10 mouse cellular contexts compared by ENCODE assay signal in genomic region chr13:97244712-97245105, GRCm38 (mm10). TPM values are rescaled to one million over a fixed set of nuclear protein-coding genes. Genes with fewer than 3 reads are reported as not detected.
DNase-seq lines count a peak whose midpoint lies in the region; ATAC-seq and TF ChIP-seq lines count a peak whose summit lies in the region.
"Had no signal": no experiment of that assay in that cellular context is flagged by ENCODE, and none has a peak within 500 bp of the region (broad histone marks: within the 10 kb centered on the region; RNA-seq: fewer than 3 reads in every experiment).

No protein-coding gene starts in this region.

- no peak overlapping the region for H3K4me3 ChIP-seq in limb, embryonic 11.5 days (ENCODE audit: low read depth, low read length)
- H3K4me3 ChIP-seq in limb, embryonic 10.5 days, result no peak overlapping the region
- peak overlapping the region; percentile 67 for H3K4me3 ChIP-seq in forebrain, embryonic 10.5 days
- H3K4me3 ChIP-seq in hindbrain, postnatal 0 days (ENCODE audit: low read length), result peak overlapping the region; percentile 97
- H3K4me3 ChIP-seq in stomach, embryonic 14.5 days (ENCODE audit: low read depth, low read length), result no peak overlapping the region
- H3K4me3 ChIP-seq: erythroblast, embryonic 14.5 days had no signal

- peaks cover 44% of the 10 kb centered on the region for H3K4me1 ChIP-seq in limb, embryonic 11.5 days (ENCODE audit: control insufficient read depth, insufficient read depth, low read length)
- H3K4me1 ChIP-seq in limb, embryonic 10.5 days, result peaks cover 76% of the 10 kb centered on the region
- H3K4me1 ChIP-seq in forebrain, embryonic 10.5 days, result peaks cover 92% of the 10 kb centered on the region
- peaks cover 28% of the 10 kb centered on the region for H3K4me1 ChIP-seq in hindbrain, postnatal 0 days (ENCODE audit: insufficient read depth, low read length)
- H3K4me1 ChIP-seq in stomach, embryonic 14.5 days (ENCODE audit: control insufficient read depth, insufficient read depth, low read length), result peaks cover 35% of the 10 kb centered on the region

- H3K36me3 ChIP-seq in limb, embryonic 11.5 days (ENCODE audit: control insufficient read depth, insufficient read depth, low read length), result peaks cover 22% of the 10 kb centered on the region
- peaks cover 52% of the 10 kb centered on the region for H3K36me3 ChIP-seq in limb, embryonic 10.5 days
- H3K36me3 ChIP-seq in forebrain, embryonic 10.5 days (replicated peaks), result peaks cover 52% of the 10 kb centered on the region
- H3K36me3 ChIP-seq in hindbrain, postnatal 0 days (ENCODE audit: insufficient read depth, low read length), result peaks cover 15% of the 10 kb centered on the region; the same call in 1 of the 2 replicates
- H3K36me3 ChIP-seq in stomach, embryonic 14.5 days (ENCODE audit: control insufficient read depth, insufficient read depth, low read length), result peaks cover 39% of the 10 kb centered on the region

- no peak for TF ChIP-seq CTCF in hindbrain, postnatal 0 days (IDR thresholded peaks at IDR 0.05; ENCODE audit: low read depth)

- H3K27ac ChIP-seq in limb, embryonic 11.5 days (replicated peaks; ENCODE audit: low read depth, low read length), result no peak overlapping the region
- no peak overlapping the region for H3K27ac ChIP-seq in limb, embryonic 10.5 days
- peak overlapping the region; percentile 99 for H3K27ac ChIP-seq in forebrain, embryonic 10.5 days
- H3K27ac ChIP-seq in hindbrain, postnatal 0 days, result peak overlapping the region; percentile 38; the same call in 1 of the 2 replicates
- no peak overlapping the region for H3K27ac ChIP-seq in stomach, embryonic 14.5 days (ENCODE audit: low read length)

- no peak for DNase-seq in limb, embryonic 11.5 days (ENCODE audit: low spot score)
- no peak for DNase-seq in limb, embryonic 10.5 days (ENCODE audit: low spot score)
- no peak for DNase-seq in forebrain, embryonic 10.5 days (ENCODE audit: extremely low spot score, low spot score)
- DNase-seq in hindbrain, postnatal 0 days (ENCODE audit: low spot score), result no peak
- no peak for DNase-seq in thymus, postnatal 10 days (ENCODE audit: low spot score in 2 of 2)
- DNase-seq: kidney, postnatal 14 days; lung, postnatal 10 days had no signal

- WGBS in limb, embryonic 11.5 days, result 86% methylated on average over 11 of the region's 11 CpGs
- WGBS in limb, embryonic 10.5 days, result 84% methylated on average over 11 of the region's 11 CpGs
- 62% methylated on average over 11 of the region's 11 CpGs for WGBS in forebrain, embryonic 10.5 days
- 37% methylated on average over 11 of the region's 11 CpGs for WGBS in hindbrain, postnatal 0 days
- 68% methylated on average over 11 of the region's 11 CpGs for WGBS in stomach, embryonic 14.5 days

- no peaks in the 10 kb centered on the region for H3K27me3 ChIP-seq in limb, embryonic 11.5 days (ENCODE audit: control insufficient read depth, insufficient read depth, low read length)
- H3K27me3 ChIP-seq in limb, embryonic 10.5 days (ENCODE audit: low read depth, poor library complexity, severe bottlenecking), result no peaks in the 10 kb centered on the region
- H3K27me3 ChIP-seq in forebrain, embryonic 10.5 days (ENCODE audit: poor library complexity, severe bottlenecking), result no peaks in the 10 kb centered on the region
- no peaks in the 10 kb centered on the region for H3K27me3 ChIP-seq in hindbrain, postnatal 0 days (ENCODE audit: insufficient read depth, low read length)
- no peaks in the 10 kb centered on the region for H3K27me3 ChIP-seq in stomach, embryonic 14.5 days (ENCODE audit: control insufficient read depth, insufficient read depth, low read length)

- no peak overlapping the region for H3K9ac ChIP-seq in limb, embryonic 11.5 days (ENCODE audit: low read length)
- H3K9ac ChIP-seq in hindbrain, postnatal 0 days (replicated peaks; ENCODE audit: low read length), result peak overlapping the region; percentile 77; the same call in 1 of the 2 replicates
- H3K9ac ChIP-seq in stomach, embryonic 14.5 days (replicated peaks; ENCODE audit: low read depth, low read length), result no peak overlapping the region

- H3K4me2 ChIP-seq in limb, embryonic 11.5 days (ENCODE audit: low read depth, severe bottlenecking), result 0 out of 2 replicates have a peak overlapping the region, but pooled peaks have one; percentile 93
- peak overlapping the region; percentile 97 for H3K4me2 ChIP-seq in hindbrain, postnatal 0 days (ENCODE audit: low read depth, low read length)
- peak overlapping the region; percentile 96; the same call in 1 of the 2 replicates for H3K4me2 ChIP-seq in stomach, embryonic 14.5 days (replicated peaks; ENCODE audit: low read depth, low read length)

- no peaks in the 10 kb centered on the region for H3K9me3 ChIP-seq in limb, embryonic 11.5 days (ENCODE audit: control insufficient read depth, low read length)
- H3K9me3 ChIP-seq in limb, embryonic 10.5 days (replicated peaks), result no peaks in the 10 kb centered on the region
- H3K9me3 ChIP-seq in forebrain, embryonic 10.5 days, result no peaks in the 10 kb centered on the region
- no peaks in the 10 kb centered on the region for H3K9me3 ChIP-seq in hindbrain, postnatal 0 days (ENCODE audit: low read length)
- no peaks in the 10 kb centered on the region for H3K9me3 ChIP-seq in stomach, embryonic 14.5 days (ENCODE audit: control insufficient read depth, low read depth, low read length)

- ATAC-seq in limb, embryonic 11.5 days (ENCODE audit: insufficient number of reproducible peaks, low FRiP score, low TSS enrichment, low read depth), result no peak
- ATAC-seq in hindbrain, postnatal 0 days, result no peak
- no peak for ATAC-seq in stomach, embryonic 14.5 days (ENCODE audit: insufficient number of reproducible peaks, insufficient read depth, low FRiP score, low read depth)
- ATAC-seq in frontal cortex, adult (ENCODE audit: low TSS enrichment), result no peak

RNA-seq across cellular contexts. Expression of gene Enc1, which starts 3.8 kb away (rescaled TPM):
- polyA plus RNA-seq in limb, embryonic 11.5 days (2014; fragmentation: Nextera tagmentation; extraction: Ambion mirVana), result 6.7 and 7.3 TPM in 2 replicates
- 2.5 and 4.3 TPM in 2 replicates for polyA plus RNA-seq in limb, embryonic 10.5 days (2016; fragmentation: Nextera tagmentation; extraction: Ambion mirVana)
- polyA plus RNA-seq in forebrain, embryonic 10.5 days (2016; fragmentation: Nextera tagmentation; extraction: Ambion mirVana), result 7.8 and 10.0 TPM in 2 replicates
- 179 and 206 TPM in 2 replicates for total RNA-seq in hindbrain, postnatal 0 days (2014; rRNA removed)
- polyA plus RNA-seq in hindbrain, postnatal 0 days (2015; fragmentation: Nextera tagmentation; extraction: Ambion mirVana), result 29.3 and 33.3 TPM in 2 replicates
- polyA plus RNA-seq in stomach, embryonic 14.5 days (2014; fragmentation: Nextera tagmentation; extraction: Ambion mirVana), result 7.9 and 9.2 TPM in 2 replicates

RNA-seq across cellular contexts. Expression of gene Hexb, which starts 46.6 kb away (rescaled TPM):
- 20.8 and 22.2 TPM in 2 replicates for polyA plus RNA-seq in limb, embryonic 11.5 days (2014; fragmentation: Nextera tagmentation; extraction: Ambion mirVana)
- polyA plus RNA-seq in limb, embryonic 10.5 days (2016; fragmentation: Nextera tagmentation; extraction: Ambion mirVana), result 15.2 and 18.2 TPM in 2 replicates
- polyA plus RNA-seq in forebrain, embryonic 10.5 days (2016; fragmentation: Nextera tagmentation; extraction: Ambion mirVana), result 18.4 and 20.5 TPM in 2 replicates
- total RNA-seq in hindbrain, postnatal 0 days (2014; rRNA removed), result 66.4 and 75.8 TPM in 2 replicates
- polyA plus RNA-seq in hindbrain, postnatal 0 days (2015; fragmentation: Nextera tagmentation; extraction: Ambion mirVana), result 65.4 and 70.8 TPM in 2 replicates
- polyA plus RNA-seq in stomach, embryonic 14.5 days (2014; fragmentation: Nextera tagmentation; extraction: Ambion mirVana), result 32.4 and 33.8 TPM in 2 replicates

Comparison
In these comparisons a context has a peak if more than half of its experiments do, and no peak if none do; other contexts are left out.
1. H3K27ac ChIP-seq: peak in forebrain, embryonic 10.5 days (single experiment) and hindbrain, postnatal 0 days (single experiment); none in limb, embryonic 11.5 days (single experiment), limb, embryonic 10.5 days (single experiment) and stomach, embryonic 14.5 days (single experiment).
2. H3K4me3 ChIP-seq: peak in forebrain, embryonic 10.5 days (single experiment) and hindbrain, postnatal 0 days (single experiment); none in limb, embryonic 11.5 days (single experiment), limb, embryonic 10.5 days (single experiment) and stomach, embryonic 14.5 days (single experiment).
3. Peak in every context shown above with its lines, with median percentiles within 50 percentile points of each other: H3K4me2 ChIP-seq.